Mouse (Mus musculus) cerebellum, adult 2 months (tissue): ENCODE measurements around the gene Wfdc13. TPM values are rescaled to one million over a fixed set of nuclear protein-coding genes. Genes with fewer than 3 reads are reported as not detected.

Experiments used
- DNase-seq, 2 experiments: peaks; one replicate each; pipeline ENCODE4 v3.0.0; 2021
- H3K27ac ChIP-seq: fragments of 200-500 bp; 2 replicates; pipeline ENCODE4 v1.5.1; 2012; ENCODE audit warnings: low read length, control low read depth, inconsistent platforms; ENCODE audit not compliant: insufficient read depth
- H3K27me3 ChIP-seq: fragments of 200-500 bp; 2 replicates; pipeline ENCODE4 v1.6.1; 2012; ENCODE audit warnings: inconsistent platforms, mild to moderate bottlenecking, low read length, moderate library complexity; ENCODE audit not compliant: control insufficient read depth, insufficient read depth
- H3K4me1 ChIP-seq: fragments of 200-500 bp; 2 replicates; pipeline ENCODE4 v1.6.1; 2011; ENCODE audit warnings: low read length; ENCODE audit not compliant: control insufficient read depth, insufficient read depth
- H3K4me3 ChIP-seq: fragments of 200-500 bp; replicated peaks from 2 replicates; pipeline ENCODE3; 2011; ENCODE audit warnings: mild to moderate bottlenecking, low read depth, low read length, control low read depth; ENCODE audit not compliant: insufficient read depth
- CTCF ChIP-seq: fragments of 200-500 bp; IDR thresholded peaks from 2 replicates; pipeline ENCODE4 v1.5.1; 2011; ENCODE audit warnings: low read depth, mild to moderate bottlenecking, control low read depth, low read length, moderate library complexity, borderline replicate concordance; ENCODE audit not compliant: insufficient read depth
- POLR2A ChIP-seq: fragments of 200-500 bp; IDR thresholded peaks from 2 replicates; pipeline ENCODE4 v1.6.1; 2011; ENCODE audit warnings: low read length, control low read depth, borderline replicate concordance; ENCODE audit not compliant: insufficient read depth
- WGBS: fragments of 180-500 bp; shearing (Covaris S2); methylation state at CpG from one replicate; pipeline ENCODE4 v1.1.7; 2018; 5-methylcytosine and 5-hydroxymethylcytosine counted together
- polyA plus RNA-seq: library from polyadenylated mRNA; depleted of rRNA; stranded (reverse); fragments of >200 nt; gene quantifications from 2 replicates; pipeline ENCODE4 v1.2.3, GENCODE M21; 2012; rRNA removed

The Wfdc13 gene
- polyA plus RNA-seq, 1 experiment, result not detected

DNA sequence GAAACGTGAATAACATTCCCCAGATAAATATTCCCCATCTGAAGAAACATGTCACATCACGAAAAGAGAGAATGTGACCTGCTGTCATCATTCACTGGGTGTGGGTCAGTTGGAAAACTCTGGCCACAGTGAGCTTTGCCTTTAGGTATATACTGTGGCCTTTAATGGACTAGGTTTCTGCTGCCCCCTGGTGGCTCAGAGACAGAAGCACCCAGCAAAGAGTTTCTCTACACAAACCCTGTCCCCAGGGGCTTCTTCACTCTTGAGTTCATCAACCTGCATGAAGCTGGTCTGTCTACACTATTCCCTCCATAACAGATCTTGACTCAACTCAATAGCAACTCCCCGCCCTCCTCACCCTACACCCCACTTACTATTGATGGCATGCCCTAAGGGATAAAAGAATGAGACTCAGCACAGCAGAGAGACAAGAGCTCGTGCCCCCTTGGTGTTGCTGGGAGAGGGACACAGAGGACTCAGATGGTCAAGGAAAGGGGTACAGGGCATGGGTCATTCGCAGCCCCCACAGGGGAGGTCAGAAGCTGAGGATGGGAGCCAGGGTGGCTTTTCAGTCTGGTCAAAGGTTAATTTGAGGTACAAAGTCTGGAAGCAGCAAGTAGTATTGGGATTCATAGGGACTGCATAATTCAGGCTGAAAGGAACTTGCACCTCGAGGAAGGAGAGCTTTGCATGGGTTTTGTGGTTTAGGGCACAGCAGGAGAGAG is 41.1 kb downstream of the Wfdc13 start:
- no peak for TF ChIP-seq POLR2A
- peak; percentile 74 for TF ChIP-seq CTCF
- whole genome bisulfite sequencing, result 19% methylated on average over 6 of the region's 6 CpGs
- no peaks in the 10 kb centered on the region for H3K27me3 ChIP-seq
- H3K4me1 ChIP-seq, result no peaks in the 10 kb centered on the region
- DNase-seq, result peak; percentile 39 to 50
- H3K4me3 ChIP-seq, result no peak overlapping the region
- H3K27ac ChIP-seq, result no peak overlapping the region

DNA sequence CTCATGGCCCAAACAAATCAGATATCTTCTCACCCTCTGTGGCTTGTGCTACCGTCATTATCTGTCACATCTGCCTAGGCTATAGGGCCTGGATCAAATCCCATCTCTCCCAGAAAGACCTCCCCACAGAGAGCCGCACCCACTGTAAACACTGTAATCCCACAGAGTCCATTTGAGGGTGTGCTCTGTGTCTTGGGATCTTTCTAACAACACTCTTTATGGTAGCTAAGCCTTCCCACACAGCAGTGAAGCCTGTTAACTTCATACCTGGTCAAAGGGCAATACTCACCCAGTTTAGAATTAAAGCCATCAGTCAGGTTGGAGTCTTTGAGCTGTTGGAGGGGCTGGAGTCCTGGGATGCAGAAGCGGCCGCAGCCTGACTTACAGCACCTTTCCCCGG is 46.8 kb downstream of the Wfdc13 start:
- no peak for TF ChIP-seq POLR2A
- TF ChIP-seq CTCF, result no peak

DNA sequence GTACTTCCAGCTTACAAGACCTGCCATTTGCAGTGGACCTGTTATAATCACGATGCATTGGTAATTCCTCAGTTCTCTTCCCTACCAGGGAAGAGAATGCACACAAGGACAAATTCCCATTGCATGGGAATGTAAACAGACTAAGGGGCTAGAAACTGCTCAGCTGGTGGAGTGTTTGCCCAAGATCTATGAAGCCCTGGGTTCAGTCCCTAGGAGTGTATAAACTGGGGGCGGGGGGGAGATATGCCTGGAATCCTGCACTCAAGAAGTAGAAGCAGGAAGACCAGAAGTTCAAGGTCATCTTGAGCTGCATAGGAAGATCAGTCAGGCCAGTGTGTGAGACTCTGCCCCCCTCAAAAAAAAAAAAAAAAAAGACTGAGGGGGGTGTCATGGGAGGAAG is 48.4 kb downstream of the Wfdc13 start:
- no peak for DNase-seq
- WGBS, result 93% methylated on average over 2 of the region's 2 CpGs
- Histone ChIP-seq H3K27me3 (no peaks in the 10 kb centered on the region; the same call in 1 of the 2 replicates), H3K4me1 (no peaks in the 10 kb centered on the region), H3K27ac (no peak overlapping the region), H3K4me3 (no peak overlapping the region)
- TF ChIP-seq CTCF (no peak), POLR2A (no peak)

More for the DNA sequence above, 46.8 kb downstream of the Wfdc13 start:
- Histone ChIP-seq H3K4me1 (no peaks in the 10 kb centered on the region), H3K4me3 (no peak overlapping the region), H3K27ac (no peak overlapping the region), H3K27me3 (no peaks in the 10 kb centered on the region; the same call in 1 of the 2 replicates)
- WGBS, result 81% methylated on average over 5 of the region's 5 CpGs
- DNase-seq, result no peak

DNA sequence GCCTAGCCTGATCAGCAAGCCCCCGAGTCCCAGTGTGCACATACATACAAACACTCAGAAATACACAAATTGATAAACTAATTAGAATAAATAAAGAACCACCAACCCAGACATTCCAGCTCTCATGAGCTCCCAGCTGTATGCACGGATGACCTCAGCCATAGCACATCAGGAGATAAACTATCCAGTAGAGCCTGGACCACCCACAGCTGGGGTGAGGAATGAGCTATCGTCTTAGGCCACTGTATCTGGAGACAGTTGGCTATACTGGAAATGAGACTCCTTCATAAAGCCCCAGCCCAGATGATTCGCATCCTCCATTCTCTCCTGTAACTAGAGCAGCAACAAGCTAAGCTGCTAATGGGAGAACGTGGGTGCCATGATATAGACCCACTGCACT is 49.9 kb downstream of the Wfdc13 start:
- Histone ChIP-seq H3K27me3 (no peaks in the 10 kb centered on the region; the same call in 1 of the 2 replicates), H3K27ac (no peak overlapping the region), H3K4me3 (no peak overlapping the region), H3K4me1 (no peaks in the 10 kb centered on the region)
- no peak for DNase-seq
- 83% methylated on average over 5 of the region's 5 CpGs for WGBS
- TF ChIP-seq CTCF, result no peak
- TF ChIP-seq POLR2A, result no peak

DNA sequence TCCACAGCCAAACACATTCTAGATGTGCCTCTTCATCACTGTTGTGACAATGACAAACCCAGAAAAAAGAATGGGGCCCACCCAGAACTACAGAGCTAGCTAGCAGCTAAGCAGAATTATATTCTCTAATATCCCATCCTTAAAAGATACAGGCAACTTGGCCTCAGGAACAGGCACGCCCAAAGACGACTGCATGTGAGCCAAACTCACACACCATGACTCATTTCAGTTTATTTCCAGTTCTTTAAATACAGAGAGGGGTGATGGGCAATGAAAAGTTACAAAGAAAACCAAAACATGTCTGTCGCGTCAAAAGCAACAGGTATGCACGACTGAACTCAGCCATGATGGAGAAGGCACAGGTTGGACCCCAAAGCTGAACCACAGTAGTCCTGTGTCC is 50.5 kb downstream of the Wfdc13 start:
- no peak for TF ChIP-seq CTCF
- no peak for TF ChIP-seq POLR2A
- Histone ChIP-seq H3K4me3 (no peak overlapping the region), H3K27ac (no peak overlapping the region), H3K4me1 (no peaks in the 10 kb centered on the region), H3K27me3 (no peaks in the 10 kb centered on the region; the same call in 1 of the 2 replicates)
- DNase-seq, result no peak
- 85% methylated on average over 5 of the region's 5 CpGs for WGBS

Other genes starting within 250 kb of the Wfdc13 start
- gene Sdc4, start 241.2 kb upstream of the Wfdc13 start, polyA plus RNA-seq, result 65.7 and 69.5 TPM in 2 replicates
- 73.7 and 75.4 TPM in 2 replicates for gene Sys1, start 228.1 kb upstream of the Wfdc13 start, polyA plus RNA-seq
- gene Gm20458, start 224.1 kb upstream of the Wfdc13 start, polyA plus RNA-seq, result 16.7 and 21.0 TPM in 2 replicates
- gene Trp53tg5, start 211.4 kb upstream of the Wfdc13 start, polyA plus RNA-seq, result not detected in 2 replicates
- 428 and 462 TPM in 2 replicates for gene Dbndd2, start 199.0 kb upstream of the Wfdc13 start, polyA plus RNA-seq
- gene Pigt, start 187.6 kb upstream of the Wfdc13 start, polyA plus RNA-seq, result 103 and 109 TPM in 2 replicates
- gene Wfdc2, start 122.7 kb upstream of the Wfdc13 start, polyA plus RNA-seq, result 0.87 and 2.1 TPM in 2 replicates
- not detected in 2 replicates for gene Spint3, start 111.6 kb upstream of the Wfdc13 start, polyA plus RNA-seq
- 0.24 TPM in 1 of 2 replicates, not detected in the other for gene Wfdc6a, start 99.7 kb upstream of the Wfdc13 start, polyA plus RNA-seq
- gene Eppin, start 91.5 kb upstream of the Wfdc13 start, polyA plus RNA-seq, result not detected in 2 replicates
- 0.11 and 0.20 TPM in 2 replicates for gene Wfdc6b, start 71.6 kb upstream of the Wfdc13 start, polyA plus RNA-seq
- 0.06 TPM in 1 of 2 replicates, not detected in the other for gene Wfdc8, start 71.5 kb upstream of the Wfdc13 start, polyA plus RNA-seq
- not detected in 2 replicates for gene Wfdc16, start 46.3 kb upstream of the Wfdc13 start, polyA plus RNA-seq
- gene Wfdc10, start 29.1 kb upstream of the Wfdc13 start, polyA plus RNA-seq, result not detected in 2 replicates
- gene Wfdc9, start 28.5 kb upstream of the Wfdc13 start, polyA plus RNA-seq, result not detected in 2 replicates
- not detected in 2 replicates for gene Wfdc11, start 11.0 kb upstream of the Wfdc13 start, polyA plus RNA-seq
- not detected in 2 replicates for gene Spint4, start 13.4 kb downstream of the Wfdc13 start, polyA plus RNA-seq
- not detected in 2 replicates for gene Spint5, start 30.2 kb downstream of the Wfdc13 start, polyA plus RNA-seq
- 0.84 and 0.93 TPM in 2 replicates for gene Wfdc3, start 60.8 kb downstream of the Wfdc13 start, polyA plus RNA-seq
- gene Dnttip1, start 60.9 kb downstream of the Wfdc13 start, polyA plus RNA-seq, result 43.1 and 44.3 TPM in 2 replicates
- gene Ube2c, start 84.8 kb downstream of the Wfdc13 start, polyA plus RNA-seq, result 0.55 and 1.0 TPM in 2 replicates
- 0.57 and 0.62 TPM in 2 replicates for gene Tnnc2, start 94.9 kb downstream of the Wfdc13 start, polyA plus RNA-seq
- gene Snx21, start 100.7 kb downstream of the Wfdc13 start, polyA plus RNA-seq, result 70.7 and 70.8 TPM in 2 replicates
- 36.5 and 39.3 TPM in 2 replicates for gene Acot8, start 119.8 kb downstream of the Wfdc13 start, polyA plus RNA-seq
- 7.6 and 8.1 TPM in 2 replicates for gene Zswim3, start 120.0 kb downstream of the Wfdc13 start, polyA plus RNA-seq
- gene Zswim1, start 137.6 kb downstream of the Wfdc13 start, polyA plus RNA-seq, result 19.4 and 20.0 TPM in 2 replicates
- gene Spata25, start 143.4 kb downstream of the Wfdc13 start, polyA plus RNA-seq, result 0.25 and 0.30 TPM in 2 replicates
- 177 and 191 TPM in 2 replicates for gene Ctsa, start 147.8 kb downstream of the Wfdc13 start, polyA plus RNA-seq
- gene Neurl2, start 148.3 kb downstream of the Wfdc13 start, polyA plus RNA-seq, result 6.1 and 6.3 TPM in 2 replicates
- gene Pltp, start 172.6 kb downstream of the Wfdc13 start, polyA plus RNA-seq, result 203 and 218 TPM in 2 replicates
- gene Pcif1, start 194.2 kb downstream of the Wfdc13 start, polyA plus RNA-seq, result 54.9 and 56.3 TPM in 2 replicates
- gene Zfp335, start 226.7 kb downstream of the Wfdc13 start, polyA plus RNA-seq, result 32.0 and 34.7 TPM in 2 replicates